Comparison of ENCODE assay signal across 16 mouse cellular contexts in the genomic region with DNA sequence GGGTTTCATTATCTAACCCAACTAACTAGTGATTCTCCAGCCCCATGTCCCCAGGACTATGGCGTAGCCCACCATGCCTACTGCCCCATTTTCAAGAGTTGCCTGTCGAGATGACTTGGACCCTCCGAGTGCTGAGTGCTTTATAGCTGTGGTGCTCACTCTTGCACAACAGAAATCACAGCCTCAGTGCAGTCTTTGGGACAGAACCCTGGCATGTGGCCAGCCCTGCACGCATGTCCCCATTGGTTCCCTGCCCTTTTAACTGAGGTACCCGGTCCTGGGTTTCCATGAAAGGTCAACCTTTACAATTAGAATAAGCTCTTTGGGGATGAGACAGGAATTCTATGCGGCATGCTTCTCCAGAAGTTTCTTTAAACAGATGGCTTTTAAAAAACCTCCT.
A peak's percentile ranks its signal among the peaks of the same experiment; 100 is the strongest.
DNase-seq lines count a peak whose midpoint lies in the region; ATAC-seq and TF ChIP-seq lines count a peak whose summit lies in the region.
"Had no signal": no experiment of that assay in that cellular context is flagged by ENCODE, and none has a peak within 500 bp of the region (broad histone marks: within the 10 kb centered on the region; RNA-seq: fewer than 3 reads in every experiment).

No protein-coding gene starts in this region.

- 0 out of 2 replicates have a peak overlapping the region, but pooled peaks have one; percentile 4 for H3K4me2 ChIP-seq in heart, postnatal 0 days (ENCODE audit: low read depth, low read length)
- no peak overlapping the region for H3K4me2 ChIP-seq in kidney, embryonic 14.5 days (replicated peaks; ENCODE audit: low read depth, low read length)
- no peak overlapping the region for H3K4me2 ChIP-seq in liver, embryonic 16.5 days (ENCODE audit: low read depth, low read length)
- H3K4me2 ChIP-seq: hindbrain, embryonic 15.5 days had no signal

- TF ChIP-seq CTCF in heart, postnatal 0 days (IDR thresholded peaks at IDR 0.05; ENCODE audit: low read depth): no peak

- no peak for TF ChIP-seq EP300 in heart, postnatal 0 days (IDR thresholded peaks at IDR 0.05; ENCODE audit: low read depth)

- intact Hi-C loops in heart, postnatal 25 days (cut with DNase I): no loop called here

- no peak overlapping the region for H3K4me3 ChIP-seq in heart, postnatal 0 days (ENCODE audit: low read depth, low read length)
- no peak overlapping the region for H3K4me3 ChIP-seq in kidney, embryonic 14.5 days (ENCODE audit: low read length)
- no peak overlapping the region for H3K4me3 ChIP-seq in liver, embryonic 16.5 days (ENCODE audit: low read depth, low read length)
- H3K4me3 ChIP-seq: gastrocnemius, adult 2 months; hindbrain, embryonic 15.5 days; myocyte had no signal

- DNase-seq in heart, postnatal 0 days (ENCODE audit: low spot score): no peak
- DNase-seq in heart, postnatal 25 days (ENCODE audit: low spot score): no peak
- peak; percentile 38 to 74 for DNase-seq in kidney, postnatal 36 days
- DNase-seq in lung, postnatal 10 days: peak; percentile 51
- DNase-seq: adrenal gland, postnatal 25 days; cerebellum, adult 9-11 months; gastrocnemius, adult 2 months; layer of hippocampus, postnatal 36 days had no signal

- H3K9ac ChIP-seq in heart, postnatal 0 days (replicated peaks; ENCODE audit: low read depth, low read length): no peak overlapping the region
- no peak overlapping the region for H3K9ac ChIP-seq in kidney, embryonic 14.5 days (ENCODE audit: low read depth, low read length)
- H3K9ac ChIP-seq in liver, embryonic 16.5 days (ENCODE audit: low read depth, low read length): no peak overlapping the region
- H3K9ac ChIP-seq: hindbrain, embryonic 15.5 days; liver, embryonic 14.5 days had no signal

- 0 out of 2 replicates have a peak overlapping the region, but pooled peaks have one; percentile 16 for H3K27ac ChIP-seq in heart, postnatal 0 days (ENCODE audit: low read depth)
- no peak overlapping the region for H3K27ac ChIP-seq in kidney, embryonic 14.5 days (ENCODE audit: low read depth, low read length)
- H3K27ac ChIP-seq in liver, embryonic 16.5 days (ENCODE audit: low read length): no peak overlapping the region
- H3K27ac ChIP-seq: gastrocnemius, adult 2 months; hindbrain, embryonic 15.5 days; liver, embryonic 14.5 days had no signal

- no peaks in the 10 kb centered on the region for H3K36me3 ChIP-seq in heart, postnatal 0 days (replicated peaks; ENCODE audit: control insufficient read depth, insufficient read depth, low read length)
- no peaks in the 10 kb centered on the region for H3K36me3 ChIP-seq in kidney, embryonic 14.5 days (ENCODE audit: control insufficient read depth, insufficient read depth, low read length)
- no peaks in the 10 kb centered on the region for H3K36me3 ChIP-seq in liver, embryonic 16.5 days (ENCODE audit: control insufficient read depth, insufficient read depth)
- H3K36me3 ChIP-seq: hindbrain, embryonic 15.5 days had no signal

- H3K9me3 ChIP-seq in heart, postnatal 0 days (replicated peaks; ENCODE audit: control insufficient read depth, low read length): no peaks in the 10 kb centered on the region
- H3K9me3 ChIP-seq in kidney, embryonic 14.5 days (ENCODE audit: control insufficient read depth, low read length): no peaks in the 10 kb centered on the region
- no peaks in the 10 kb centered on the region for H3K9me3 ChIP-seq in liver, embryonic 16.5 days (replicated peaks; ENCODE audit: control insufficient read depth, low read length)
- H3K9me3 ChIP-seq: G1E; hindbrain, embryonic 15.5 days had no signal

- no peaks in the 10 kb centered on the region for H3K27me3 ChIP-seq in heart, postnatal 0 days (ENCODE audit: control insufficient read depth, insufficient read depth, low read length)
- no peaks in the 10 kb centered on the region for H3K27me3 ChIP-seq in kidney, embryonic 14.5 days (ENCODE audit: control insufficient read depth, insufficient read depth, low read length)
- no peaks in the 10 kb centered on the region for H3K27me3 ChIP-seq in liver, embryonic 16.5 days (ENCODE audit: control insufficient read depth, insufficient read depth, low read depth, low read length)
- H3K27me3 ChIP-seq: hindbrain, embryonic 15.5 days had no signal

- no peak for ATAC-seq in heart, postnatal 0 days (ENCODE audit: insufficient read depth, low read depth)
- ATAC-seq in kidney, embryonic 14.5 days (ENCODE audit: low FRiP score, low TSS enrichment): no peak
- peak; percentile 56 for ATAC-seq in liver, embryonic 16.5 days (ENCODE audit: low read depth)
- no peak for ATAC-seq in frontal cortex, adult (ENCODE audit: low TSS enrichment)
- ATAC-seq: forebrain, embryonic 16.5 days had no signal

- H3K4me1 ChIP-seq in heart, postnatal 0 days (ENCODE audit: control insufficient read depth, insufficient read depth): peaks cover 29% of the 10 kb centered on the region
- H3K4me1 ChIP-seq in kidney, embryonic 14.5 days (ENCODE audit: control insufficient read depth, insufficient read depth, low read length): peaks cover 5% of the 10 kb centered on the region; the same call in 1 of the 2 replicates
- peaks cover 7% of the 10 kb centered on the region for H3K4me1 ChIP-seq in liver, embryonic 16.5 days (ENCODE audit: control insufficient read depth, low read depth, low read length)
- H3K4me1 ChIP-seq: hindbrain, embryonic 15.5 days had no signal

- WGBS in heart, postnatal 0 days: 66% methylated on average over 6 of the region's 6 CpGs
- 50% methylated on average over 6 of the region's 6 CpGs for WGBS in kidney, embryonic 14.5 days
- 51% methylated on average over 6 of the region's 6 CpGs for WGBS in liver, embryonic 16.5 days (ENCODE audit: insufficient replicate concordance)

Comparison
In these comparisons a context has a peak if more than half of its experiments do, and no peak if none do; other contexts are left out.
1. DNase-seq: peak in kidney, postnatal 36 days (2 of 2) and lung, postnatal 10 days (single experiment); none in heart, postnatal 0 days (single experiment) and heart, postnatal 25 days (single experiment).